ENCODE assay signal across 8 mouse cellular contexts in genomic region chr9:88719989-88720537, GRCm38 (mm10). TPM values are rescaled to one million over a fixed set of nuclear protein-coding genes. Genes with fewer than 3 reads are reported as not detected.
DNase-seq lines count a peak whose midpoint lies in the region; ATAC-seq and TF ChIP-seq lines count a peak whose summit lies in the region.
"Not testable (repeated sequence)": the region's sequence is repeated elsewhere in the genome, so short reads cannot be mapped to it uniquely, and the experiment has no call there.

Mthfsl (minus strand) TSS chr9:88720296.

- not testable (repeated sequence) for H3K4me1 ChIP-seq in cortical plate, adult 2 months (ENCODE audit: control insufficient read depth, insufficient read depth, low read length); hindbrain, embryonic 14.5 days (replicated peaks; ENCODE audit: control insufficient read depth, insufficient read depth, low read length); lung, embryonic 15.5 days; neural tube, embryonic 15.5 days

- not testable (repeated sequence) for TF ChIP-seq CTCF in cortical plate, adult 2 months (IDR thresholded peaks at IDR 0.05; ENCODE audit: extremely low read depth, insufficient read depth, low read length)

- not testable (repeated sequence) for H3K36me3 ChIP-seq in hindbrain, embryonic 14.5 days (replicated peaks; ENCODE audit: control insufficient read depth, insufficient read depth); lung, embryonic 15.5 days; neural tube, embryonic 15.5 days

- not testable (repeated sequence) for H3K9me3 ChIP-seq in hindbrain, embryonic 14.5 days (ENCODE audit: control insufficient read depth, low read length); lung, embryonic 15.5 days; neural tube, embryonic 15.5 days (replicated peaks)

- not testable (repeated sequence) for TF ChIP-seq POLR2A in cortical plate, adult 2 months (IDR thresholded peaks at IDR 0.05; ENCODE audit: extremely low read depth, insufficient read depth, low read length)

- peak within 1 kb of the TSS; percentile 57 for H3K4me2 ChIP-seq in hindbrain, embryonic 14.5 days (replicated peaks)
- H3K4me2 ChIP-seq in lung, embryonic 15.5 days: peak within 1 kb of the TSS; percentile 53
- H3K4me2 ChIP-seq in neural tube, embryonic 15.5 days: peak within 1 kb of the TSS; percentile 53

- H3K27ac ChIP-seq in cortical plate, adult 2 months (ENCODE audit: insufficient read depth, low read length): peak within 1 kb of the TSS; percentile 77
- peak within 1 kb of the TSS; percentile 81 for H3K27ac ChIP-seq in hindbrain, embryonic 14.5 days
- peak within 1 kb of the TSS; percentile 74 for H3K27ac ChIP-seq in lung, embryonic 15.5 days
- peak within 1 kb of the TSS; percentile 85 for H3K27ac ChIP-seq in neural tube, embryonic 15.5 days (replicated peaks)

- peak; percentile 73 for ATAC-seq in hindbrain, embryonic 14.5 days (ENCODE audit: low FRiP score)
- ATAC-seq in lung, embryonic 15.5 days (ENCODE audit: borderline replicate concordance, extremely low read depth, low FRiP score, low TSS enrichment): peak; percentile 81
- ATAC-seq in neural tube, embryonic 15.5 days (ENCODE audit: low FRiP score): peak; percentile 83

- not testable (repeated sequence) for H3K27me3 ChIP-seq in hindbrain, embryonic 14.5 days (ENCODE audit: control insufficient read depth, insufficient read depth, low read length); lung, embryonic 15.5 days; neural tube, embryonic 15.5 days (replicated peaks)

- H3K9ac ChIP-seq in hindbrain, embryonic 14.5 days: peak within 1 kb of the TSS; percentile 58
- H3K9ac ChIP-seq in lung, embryonic 15.5 days: 0 out of 2 replicates have a peak within 1 kb of the TSS, but pooled peaks have one; percentile 19
- H3K9ac ChIP-seq in neural tube, embryonic 15.5 days (replicated peaks): peak within 1 kb of the TSS; percentile 30

- WGBS in hindbrain, embryonic 14.5 days: 14% methylated on average over 10 of the region's 12 CpGs
- WGBS in lung, embryonic 15.5 days: 9% methylated on average over 11 of the region's 12 CpGs
- 14% methylated on average over 11 of the region's 12 CpGs for WGBS in neural tube, embryonic 15.5 days

- H3K4me3 ChIP-seq in cortical plate, adult 2 months (ENCODE audit: insufficient read depth, low read length): peak within 1 kb of the TSS; percentile 43
- peak within 1 kb of the TSS; percentile 35 for H3K4me3 ChIP-seq in hindbrain, embryonic 14.5 days (replicated peaks; ENCODE audit: low read length)
- H3K4me3 ChIP-seq in lung, embryonic 15.5 days: peak within 1 kb of the TSS; percentile 35
- H3K4me3 ChIP-seq in neural tube, embryonic 15.5 days (replicated peaks): peak within 1 kb of the TSS; percentile 40

- peak; percentile 66 for DNase-seq in adipocyte (ENCODE audit: low spot score)
- not testable (repeated sequence) for DNase-seq in gastrocnemius, adult 8-10 months (ENCODE audit: low spot score in 2 of 2)
- DNase-seq in hindbrain, embryonic 14.5 days (ENCODE audit: low spot score): peak; percentile 27
- peak; percentile 50 to 52 for DNase-seq in layer of hippocampus, postnatal 10 days (ENCODE audit: low spot score in 2 of 2)
- peak; percentile 26 to 37 for DNase-seq in urinary bladder, postnatal 36 days (ENCODE audit: low spot score in 2 of 2)

RNA-seq across cellular contexts. Expression of gene Mthfsl, which starts in this region (rescaled TPM):
- 37.1 and 37.9 TPM in 2 replicates for polyA plus RNA-seq in cortical plate, adult 2 months (2012; rRNA removed)
- total RNA-seq in gastrocnemius, adult 8-10 months (2022): 10 to 100 TPM; 11.6 to 13.9 (median 12.9) TPM
- polyA plus RNA-seq in hindbrain, embryonic 14.5 days (2014; fragmentation: Nextera tagmentation; extraction: Ambion mirVana): 37.1 and 40.0 TPM in 2 replicates
- 10 to 100 TPM; 28.8 to 40.8 TPM for total RNA-seq in layer of hippocampus, postnatal 10 days (2021)
- polyA plus RNA-seq in lung, embryonic 15.5 days (2015; fragmentation: Nextera tagmentation; extraction: Ambion mirVana): 40.1 and 42.8 TPM in 2 replicates
- polyA plus RNA-seq in neural tube, embryonic 15.5 days (2015; fragmentation: Nextera tagmentation; extraction: Ambion mirVana): 45.0 and 50.2 TPM in 2 replicates
